Mouse (Mus musculus) brain, embryonic 14.5 days (tissue): ENCODE measurements around the gene Dhrs3.

ENCODE experiments used
- CTCF ChIP-seq: fragments of 200-500 bp; IDR thresholded peaks from 2 replicates; pipeline ENCODE4 v1.5.1; 2012; ENCODE audit warnings: inconsistent platforms, mild to moderate bottlenecking, moderate library complexity, borderline replicate concordance; ENCODE audit not compliant: insufficient read depth, insufficient read length; ENCODE audit errors: extremely low read depth
- POLR2A ChIP-seq: fragments of 200-500 bp; IDR thresholded peaks from 2 replicates; pipeline ENCODE4 v1.6.1; 2012; ENCODE audit warnings: mild to moderate bottlenecking, inconsistent platforms, borderline replicate concordance; ENCODE audit not compliant: poor library complexity, insufficient read depth, insufficient read length, severe bottlenecking; ENCODE audit errors: extremely low read depth

DNA sequence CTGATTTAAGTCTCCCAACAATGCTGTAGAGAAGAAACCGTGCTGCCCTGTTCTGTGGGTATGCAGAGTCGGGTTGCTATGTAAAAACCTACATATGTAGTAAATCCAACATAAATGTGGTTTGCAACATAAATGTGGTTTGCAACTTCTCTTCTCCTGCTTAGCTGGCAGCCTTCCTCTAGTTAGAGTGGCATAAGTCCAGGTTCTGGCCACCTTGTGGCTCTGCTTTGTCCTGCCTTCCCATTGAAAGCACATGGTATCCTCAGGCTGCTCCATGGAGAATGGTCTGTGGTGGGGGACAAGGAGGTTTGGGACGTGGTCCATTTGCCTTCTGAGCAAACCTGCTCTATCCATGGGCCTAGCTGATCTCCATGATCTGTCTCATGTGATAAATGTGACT, 58.3 kb downstream of the Dhrs3 start:
- TF ChIP-seq CTCF (no peak), POLR2A (no peak)
